Mouse (Mus musculus) myocyte (in vitro differentiated cells): Measurements from ENCODE around the gene Fgf23.

Source experiments
- CEBPB ChIP-seq: IDR thresholded peaks from 2 replicates; pipeline ENCODE4 v1.6.1; 2011; ENCODE audit warnings: mild to moderate bottlenecking, moderate library complexity; ENCODE audit not compliant: poor library complexity, insufficient read depth, severe bottlenecking
- E2F4 ChIP-seq: IDR thresholded peaks from one replicate; pipeline ENCODE4 v1.6.1; 2011; ENCODE audit warnings: mild to moderate bottlenecking, control low read depth, moderate library complexity; ENCODE audit not compliant: insufficient read depth
- MAX ChIP-seq: IDR thresholded peaks from one replicate; pipeline ENCODE4 v1.6.1; 2011; ENCODE audit warnings: low read depth, mild to moderate bottlenecking, control low read depth
- MYOD1 ChIP-seq, 3 experiments: IDR thresholded peaks; one replicate each; pipeline ENCODE4 v1.6.1; 2011; ENCODE audit warnings: control low read depth in 2 of 3, low read depth in 2 of 3, mild to moderate bottlenecking in 2 of 3, moderate library complexity in 1 of 3; ENCODE audit not compliant: insufficient read length in 2 of 3, control insufficient read depth in 1 of 3
- MYOG ChIP-seq, 3 experiments: IDR thresholded peaks; one replicate each; pipeline ENCODE4 v1.6.1; 2011; ENCODE audit warnings: control low read depth in 2 of 3, low read depth in 2 of 3, mild to moderate bottlenecking in 2 of 3; ENCODE audit not compliant: insufficient read length in 2 of 3, control insufficient read depth in 1 of 3, insufficient read depth in 1 of 3
- POLR2A ChIP-seq: IDR thresholded peaks from one replicate; pipeline ENCODE4 v1.6.1; 2011; ENCODE audit warnings: low read depth, mild to moderate bottlenecking, control low read depth, moderate library complexity; ENCODE audit not compliant: insufficient read length
- POLR2AphosphoS2 ChIP-seq: IDR thresholded peaks from one replicate; pipeline ENCODE4 v1.6.1; 2011; ENCODE audit warnings: low read depth, control low read depth; ENCODE audit not compliant: insufficient read length
- TCF12 ChIP-seq: IDR thresholded peaks from one replicate; pipeline ENCODE4 v1.6.1; 2011; ENCODE audit warnings: mild to moderate bottlenecking, control low read depth; ENCODE audit not compliant: poor library complexity, insufficient read depth, severe bottlenecking
- USF1 ChIP-seq: IDR thresholded peaks from one replicate; pipeline ENCODE4 v1.6.1; 2011; ENCODE audit warnings: low read depth, mild to moderate bottlenecking, control low read depth, moderate library complexity

- TF ChIP-seq TCF12 (no peak), POLR2AphosphoS2 (no peak), CEBPB (no peak), USF1 (no peak), POLR2A (no peak), MYOG (IDR thresholded peaks at IDR 0.05; ENCODE audit: control insufficient read depth in 1 of 3, insufficient read depth in 1 of 3, insufficient read length in 2 of 3, low read depth in 2 of 3) (no peak), MYOD1 (IDR thresholded peaks at IDR 0.05; ENCODE audit: control insufficient read depth in 1 of 3, insufficient read length in 2 of 3, low read depth in 2 of 3) (no peak), E2F4 (no peak), MAX (no peak)
Observed at GRCm38 (mm10) chr6:127086739-127087138, 14.0 kb downstream of the Fgf23 start.
